Mouse (Mus musculus) naive thymus-derived CD4-positive, alpha-beta T cell, adult 2 months (primary cell): ENCODE results near the gene Apol7b.

Experiments
- DNase-seq: peaks from one replicate; pipeline ENCODE4 v3.0.0-alpha.2; 2011; ENCODE audit warnings: low read depth

Gene Apol7b

DNA sequence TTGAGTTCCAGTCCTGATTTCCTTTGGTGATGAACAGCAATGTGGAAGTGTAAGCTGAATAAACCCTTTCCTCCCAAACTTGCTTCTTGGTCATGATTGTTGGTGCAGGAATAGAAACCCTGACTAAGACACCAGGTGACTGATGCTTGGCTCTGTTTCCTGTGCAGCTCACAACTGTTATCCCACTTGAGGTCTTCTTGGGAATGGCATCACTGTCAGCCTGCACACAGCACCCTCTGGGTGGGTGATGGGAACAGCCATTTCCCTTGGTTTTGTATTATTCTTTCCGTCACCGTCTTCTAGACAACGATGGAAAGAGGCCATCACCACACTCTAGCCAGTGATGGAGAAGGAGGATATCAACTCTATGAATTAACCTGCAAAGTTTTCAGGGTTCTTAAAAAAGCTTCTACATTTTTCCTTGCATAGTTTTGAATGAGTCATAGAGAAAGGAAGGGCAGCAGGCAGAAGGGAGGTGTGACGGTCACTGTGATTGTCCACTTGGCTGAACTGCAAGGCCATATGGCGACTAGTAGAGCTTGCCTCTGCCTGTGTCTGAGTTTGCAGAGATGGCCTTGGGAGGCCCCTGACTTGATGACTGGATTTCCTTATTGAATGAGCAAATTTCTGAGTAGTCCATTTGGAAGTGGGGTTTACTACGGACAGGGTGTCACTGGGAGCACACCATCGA is 62.8 kb downstream of the Apol7b start:
- no peak for DNase-seq

GRCm38 (mm10) chr15:77382880-77383279 is 64.4 kb downstream of the Apol7b start:
- no peak for DNase-seq

DNA sequence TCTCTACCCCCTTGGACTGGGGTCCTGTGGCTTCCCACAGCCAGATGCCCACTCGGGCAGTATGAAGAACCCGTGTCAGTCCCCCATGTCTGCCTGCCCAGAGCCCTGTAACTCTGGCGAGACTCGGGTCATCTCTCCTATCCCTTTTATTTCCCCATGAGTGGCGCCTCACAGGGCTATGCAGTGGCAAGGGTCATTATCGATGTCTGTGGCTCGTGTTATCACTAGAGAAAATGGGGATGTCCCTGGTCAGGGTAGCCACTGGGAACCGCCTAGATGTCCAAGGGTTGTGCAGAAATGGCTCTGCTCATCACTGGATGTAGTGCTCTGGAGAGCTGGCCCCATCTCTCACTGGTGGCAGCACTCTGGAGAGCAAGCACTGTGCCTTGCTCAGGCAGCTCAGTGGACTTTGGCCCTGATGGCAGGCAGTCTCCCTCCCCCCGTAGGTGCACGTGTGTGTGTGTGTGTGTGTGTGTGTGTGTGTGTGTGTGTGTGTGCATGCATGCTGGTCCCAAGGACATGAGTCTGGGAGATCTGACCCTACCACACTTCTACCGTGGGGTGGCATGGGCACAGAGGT is 64.9 kb downstream of the Apol7b start:
- no peak for DNase-seq

DNA sequence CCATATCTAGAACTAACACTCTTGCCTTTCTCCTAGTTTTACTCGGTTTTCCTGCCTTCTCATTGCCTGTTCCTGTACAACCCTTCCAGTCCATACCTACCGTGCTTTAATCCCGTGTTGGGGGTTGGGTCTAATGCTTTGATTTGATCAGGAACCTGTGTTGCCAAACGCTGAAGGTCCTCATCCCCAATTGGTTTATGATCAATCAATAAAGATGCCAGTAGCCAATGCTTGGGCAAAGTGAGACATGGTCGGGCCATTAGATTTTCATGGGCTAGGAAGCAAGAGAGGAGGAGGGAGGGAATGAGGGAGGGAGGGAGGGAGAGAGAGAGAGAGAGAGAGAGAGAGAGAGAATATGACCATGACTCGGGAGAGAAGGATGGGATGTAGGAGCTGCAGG is 65.8 kb downstream of the Apol7b start:
- DNase-seq, result no peak

GRCm38 (mm10) chr15:77379921-77380320 is 67.4 kb downstream of the Apol7b start:
- no peak for DNase-seq

DNA sequence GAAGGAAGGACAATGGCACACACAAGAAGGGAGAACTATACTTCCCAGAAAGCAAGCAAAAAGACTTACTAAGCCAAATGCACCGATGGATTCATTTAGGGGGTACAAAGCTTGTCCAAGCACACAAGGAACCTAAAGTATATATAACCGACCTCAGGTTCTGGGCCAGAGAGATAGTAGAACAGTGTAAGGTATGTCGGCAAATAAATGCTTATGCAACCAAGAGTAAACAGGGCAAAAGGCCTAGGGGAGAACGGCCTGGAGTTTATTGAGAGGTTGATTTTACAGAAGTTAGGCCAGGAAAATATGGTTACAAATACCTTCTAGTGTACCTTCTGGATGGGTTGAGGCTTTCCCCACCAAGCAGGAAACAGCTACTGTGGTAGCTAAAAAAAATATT is 69.9 kb downstream of the Apol7b start:
- DNase-seq, result no peak

DNA sequence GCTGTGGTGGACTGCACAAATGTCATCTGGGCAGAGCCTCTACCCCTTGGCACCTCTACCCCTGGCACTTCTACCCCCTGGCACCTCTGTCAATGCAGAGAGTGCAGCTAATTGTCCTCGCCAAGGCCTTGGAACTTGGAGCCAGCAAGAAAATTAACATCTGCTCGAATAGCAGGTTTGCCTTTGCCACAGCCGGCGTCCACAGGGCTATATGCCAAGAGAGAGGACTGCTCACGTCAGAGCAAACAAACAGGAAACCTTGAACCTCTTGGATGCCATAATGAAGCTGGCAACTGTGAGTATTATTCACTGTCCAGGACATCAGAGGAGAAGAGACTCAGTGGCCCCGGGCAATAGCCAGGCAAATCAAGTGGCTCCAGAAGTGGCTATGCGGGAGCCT is 70.4 kb downstream of the Apol7b start:
- no peak for DNase-seq
